In genomic region chr8:121128531-121129264, GRCm38 (mm10) we compare ENCODE assay signal across 9 mouse cellular contexts. TPM values are rescaled to one million over a fixed set of nuclear protein-coding genes. Genes with fewer than 3 reads are reported as not detected.
A peak's percentile ranks its signal among the peaks of the same experiment; 100 is the strongest.
DNase-seq lines count a peak whose midpoint lies in the region; ATAC-seq and TF ChIP-seq lines count a peak whose summit lies in the region.
"Had no signal": no experiment of that assay in that cellular context is flagged by ENCODE, and none has a peak within 500 bp of the region (broad histone marks: within the 10 kb centered on the region; RNA-seq: fewer than 3 reads in every experiment).

No protein-coding gene starts in this region.

- TF ChIP-seq CTCF in lung, postnatal 0 days (IDR thresholded peaks at IDR 0.05) = no peak

- H3K4me1 ChIP-seq in lung, postnatal 0 days (ENCODE audit: insufficient read depth, low read depth, low read length) = peaks cover 3% of the 10 kb centered on the region; the same call in 1 of the 2 replicates
- no peaks in the 10 kb centered on the region for H3K4me1 ChIP-seq in forebrain, embryonic 14.5 days (ENCODE audit: control insufficient read depth, insufficient read depth, low read length)
- H3K4me1 ChIP-seq in limb, embryonic 12.5 days (replicated peaks) = peaks cover 47% of the 10 kb centered on the region
- peaks cover 14% of the 10 kb centered on the region; the same call in 1 of the 2 replicates for H3K4me1 ChIP-seq in stomach, embryonic 14.5 days (ENCODE audit: control insufficient read depth, insufficient read depth, low read length)

- H3K9ac ChIP-seq in lung, postnatal 0 days (replicated peaks; ENCODE audit: low read depth) = no peak overlapping the region
- H3K9ac ChIP-seq in forebrain, embryonic 14.5 days (ENCODE audit: low read length) = no peak overlapping the region
- peak overlapping the region; percentile 51; the same call in 1 of the 2 replicates for H3K9ac ChIP-seq in limb, embryonic 12.5 days (replicated peaks)
- H3K9ac ChIP-seq in stomach, embryonic 14.5 days (replicated peaks; ENCODE audit: low read depth, low read length) = peak overlapping the region; percentile 36

- H3K4me2 ChIP-seq in lung, postnatal 0 days (replicated peaks; ENCODE audit: low read depth, low read length) = peak overlapping the region; percentile 49
- H3K4me2 ChIP-seq in forebrain, embryonic 14.5 days (ENCODE audit: low read length) = 0 out of 2 replicates have a peak overlapping the region, but pooled peaks have one; percentile 5
- peak overlapping the region; percentile 48 for H3K4me2 ChIP-seq in limb, embryonic 12.5 days
- H3K4me2 ChIP-seq in stomach, embryonic 14.5 days (replicated peaks; ENCODE audit: low read depth, low read length) = peak overlapping the region; percentile 56

- H3K4me3 ChIP-seq in lung, postnatal 0 days (ENCODE audit: low read depth, low read length) = peak overlapping the region; percentile 14; the same call in 1 of the 2 replicates
- no peak overlapping the region for H3K4me3 ChIP-seq in forebrain, embryonic 14.5 days (ENCODE audit: low read depth, low read length)
- peak overlapping the region; percentile 30 for H3K4me3 ChIP-seq in limb, embryonic 12.5 days (replicated peaks)
- peak overlapping the region; percentile 40 for H3K4me3 ChIP-seq in stomach, embryonic 14.5 days (ENCODE audit: low read depth, low read length)

- no peak for TF ChIP-seq EP300 in lung, postnatal 0 days (IDR thresholded peaks at IDR 0.05)

- ATAC-seq in lung, postnatal 0 days = no peak
- no peak for ATAC-seq in forebrain, embryonic 14.5 days
- no peak for ATAC-seq in limb, embryonic 12.5 days (ENCODE audit: insufficient number of reproducible peaks, insufficient read depth, low FRiP score, low TSS enrichment, low read depth)
- no peak for ATAC-seq in stomach, embryonic 14.5 days (ENCODE audit: insufficient number of reproducible peaks, insufficient read depth, low FRiP score, low read depth)
- ATAC-seq in megakaryocyte progenitor cell, adult 5-6 weeks (replicated peaks; ENCODE audit: poor library complexity) = no peak

- no peaks in the 10 kb centered on the region for H3K9me3 ChIP-seq in lung, postnatal 0 days (ENCODE audit: low read length)
- no peaks in the 10 kb centered on the region for H3K9me3 ChIP-seq in forebrain, embryonic 14.5 days (replicated peaks; ENCODE audit: control insufficient read depth, low read length)
- no peaks in the 10 kb centered on the region for H3K9me3 ChIP-seq in limb, embryonic 12.5 days
- no peaks in the 10 kb centered on the region for H3K9me3 ChIP-seq in stomach, embryonic 14.5 days (ENCODE audit: control insufficient read depth, low read depth, low read length)

- H3K27me3 ChIP-seq in lung, postnatal 0 days (replicated peaks; ENCODE audit: insufficient read depth, low read length) = peaks cover 32% of the 10 kb centered on the region
- peaks cover 81% of the 10 kb centered on the region for H3K27me3 ChIP-seq in forebrain, embryonic 14.5 days (replicated peaks; ENCODE audit: control insufficient read depth, insufficient read depth, low read length)
- H3K27me3 ChIP-seq in limb, embryonic 12.5 days = peaks cover 93% of the 10 kb centered on the region
- peaks cover 20% of the 10 kb centered on the region; the same call in 1 of the 2 replicates for H3K27me3 ChIP-seq in stomach, embryonic 14.5 days (ENCODE audit: control insufficient read depth, insufficient read depth, low read length)

- no peaks in the 10 kb centered on the region for H3K36me3 ChIP-seq in lung, postnatal 0 days (ENCODE audit: insufficient read depth, low read length)
- H3K36me3 ChIP-seq in forebrain, embryonic 14.5 days (ENCODE audit: control insufficient read depth, insufficient read depth, low read length) = no peaks in the 10 kb centered on the region
- H3K36me3 ChIP-seq in limb, embryonic 12.5 days = no peaks in the 10 kb centered on the region
- H3K36me3 ChIP-seq in stomach, embryonic 14.5 days (ENCODE audit: control insufficient read depth, insufficient read depth, low read length) = no peaks in the 10 kb centered on the region

- no peak for DNase-seq in lung, postnatal 0 days (ENCODE audit: low spot score)
- no peak for DNase-seq in lung, adult 18-20 months
- DNase-seq in forebrain, embryonic 14.5 days (ENCODE audit: low spot score) = no peak
- no peak for DNase-seq in Muller cell, postnatal 12 days (ENCODE audit: inconsistent ontology term)
- no peak for DNase-seq in adrenal gland, postnatal 25 days

- 2% methylated on average over 50 of the region's 55 CpGs for WGBS in lung, postnatal 0 days
- under 1% methylated on average over 55 of the region's 55 CpGs for WGBS in forebrain, embryonic 14.5 days
- WGBS in limb, embryonic 12.5 days = 3% methylated on average over 55 of the region's 55 CpGs
- WGBS in stomach, embryonic 14.5 days = 3% methylated on average over 54 of the region's 55 CpGs

- H3K27ac ChIP-seq in lung, postnatal 0 days (ENCODE audit: low read length) = no peak overlapping the region
- H3K27ac ChIP-seq in forebrain, embryonic 14.5 days (ENCODE audit: low read depth, low read length) = no peak overlapping the region
- no peak overlapping the region for H3K27ac ChIP-seq in limb, embryonic 12.5 days
- H3K27ac ChIP-seq in stomach, embryonic 14.5 days (ENCODE audit: low read length) = peak overlapping the region; percentile 82

RNA-seq across cellular contexts. Expression of gene Foxl1, which starts 1.0 kb away (rescaled TPM):
- 0.88 and 1.3 TPM in 2 replicates for polyA plus RNA-seq in lung, postnatal 0 days (2015; fragmentation: Nextera tagmentation; extraction: Ambion mirVana)
- 0.13 TPM in 1 of 2 replicates, not detected in the other for polyA plus RNA-seq in forebrain, embryonic 14.5 days (2014; fragmentation: Nextera tagmentation; extraction: Ambion mirVana)
- polyA plus RNA-seq in limb, embryonic 12.5 days (2016; fragmentation: Nextera tagmentation; extraction: Ambion mirVana) = 0.08 TPM in 2 replicates
- 6.9 and 7.0 TPM in 2 replicates for polyA plus RNA-seq in stomach, embryonic 14.5 days (2014; fragmentation: Nextera tagmentation; extraction: Ambion mirVana)
- not detected in 2 replicates for total RNA-seq in megakaryocyte progenitor cell, adult 5-6 weeks (2015)
- not detected in 2 replicates for total RNA-seq in megakaryocyte progenitor cell, adult 5-6 weeks (2017)
- 0.27 and 0.33 TPM in 2 replicates for total RNA-seq in adrenal gland, postnatal 25 days (2021)
- total RNA-seq: common myeloid progenitor, adult 5-6 weeks had no signal

RNA-seq across cellular contexts. Expression of gene Foxc2, which starts 12.7 kb away (rescaled TPM):
- polyA plus RNA-seq in lung, postnatal 0 days (2015; fragmentation: Nextera tagmentation; extraction: Ambion mirVana) = 0.47 and 0.58 TPM in 2 replicates
- 1.1 and 2.1 TPM in 2 replicates for polyA plus RNA-seq in forebrain, embryonic 14.5 days (2014; fragmentation: Nextera tagmentation; extraction: Ambion mirVana)
- polyA plus RNA-seq in limb, embryonic 12.5 days (2016; fragmentation: Nextera tagmentation; extraction: Ambion mirVana) = 6.0 and 8.6 TPM in 2 replicates
- polyA plus RNA-seq in stomach, embryonic 14.5 days (2014; fragmentation: Nextera tagmentation; extraction: Ambion mirVana) = 0.20 and 0.56 TPM in 2 replicates
- not detected in 2 replicates for total RNA-seq in megakaryocyte progenitor cell, adult 5-6 weeks (2015)
- total RNA-seq in megakaryocyte progenitor cell, adult 5-6 weeks (2017) = not detected in 2 replicates
- total RNA-seq in adrenal gland, postnatal 25 days (2021) = 2.7 and 3.6 TPM in 2 replicates
- total RNA-seq: common myeloid progenitor, adult 5-6 weeks had no signal

RNA-seq across cellular contexts. Expression of gene Mthfsd, which starts 20.5 kb away (rescaled TPM):
- 36.1 and 37.7 TPM in 2 replicates for polyA plus RNA-seq in lung, postnatal 0 days (2015; fragmentation: Nextera tagmentation; extraction: Ambion mirVana)
- polyA plus RNA-seq in forebrain, embryonic 14.5 days (2014; fragmentation: Nextera tagmentation; extraction: Ambion mirVana) = 47.4 and 47.6 TPM in 2 replicates
- 68.3 and 71.7 TPM in 2 replicates for polyA plus RNA-seq in limb, embryonic 12.5 days (2016; fragmentation: Nextera tagmentation; extraction: Ambion mirVana)
- polyA plus RNA-seq in stomach, embryonic 14.5 days (2014; fragmentation: Nextera tagmentation; extraction: Ambion mirVana) = 65.9 and 66.6 TPM in 2 replicates
- 13.9 and 17.4 TPM in 2 replicates for total RNA-seq in megakaryocyte progenitor cell, adult 5-6 weeks (2015)
- total RNA-seq in megakaryocyte progenitor cell, adult 5-6 weeks (2017) = 20.9 and 21.8 TPM in 2 replicates
- total RNA-seq in adrenal gland, postnatal 25 days (2021) = 31.1 and 44.8 TPM in 2 replicates

RNA-seq across cellular contexts. Expression of gene Foxf1, which starts 44.5 kb away (rescaled TPM):
- polyA plus RNA-seq in lung, postnatal 0 days (2015; fragmentation: Nextera tagmentation; extraction: Ambion mirVana) = 156 and 194 TPM in 2 replicates
- 0.52 and 0.69 TPM in 2 replicates for polyA plus RNA-seq in forebrain, embryonic 14.5 days (2014; fragmentation: Nextera tagmentation; extraction: Ambion mirVana)
- polyA plus RNA-seq in limb, embryonic 12.5 days (2016; fragmentation: Nextera tagmentation; extraction: Ambion mirVana) = 0.33 and 1.4 TPM in 2 replicates
- 147 and 163 TPM in 2 replicates for polyA plus RNA-seq in stomach, embryonic 14.5 days (2014; fragmentation: Nextera tagmentation; extraction: Ambion mirVana)
- total RNA-seq in megakaryocyte progenitor cell, adult 5-6 weeks (2015) = not detected in 2 replicates
- total RNA-seq in megakaryocyte progenitor cell, adult 5-6 weeks (2017) = not detected in 2 replicates
- total RNA-seq in adrenal gland, postnatal 25 days (2021) = 0.43 and 0.52 TPM in 2 replicates
- total RNA-seq: common myeloid progenitor, adult 5-6 weeks had no signal

Comparison
In these comparisons a context has a peak if more than half of its experiments do, and no peak if none do; other contexts are left out.
1. H3K4me2 ChIP-seq: peak in every context shown above with its lines; median percentile 56 in stomach, embryonic 14.5 days; 49 in lung, postnatal 0 days; 48 in limb, embryonic 12.5 days; 5 in forebrain, embryonic 14.5 days.
2. H3K9ac ChIP-seq: peak in limb, embryonic 12.5 days (single experiment) and stomach, embryonic 14.5 days (single experiment); none in lung, postnatal 0 days (single experiment) and forebrain, embryonic 14.5 days (single experiment).